Mouse (Mus musculus): ENCODE measurements around the gene Otub2.

GRCm38 (mm10) chr12:103373530-103374236 lies 14.8 kb upstream of the Otub2 start:
- TF ChIP-seq EP300 (IDR thresholded peaks at IDR 0.05; ENCODE audit: low read depth) (no peak), CTCF (IDR thresholded peaks at IDR 0.05; ENCODE audit: low read depth) (no peak)

Measured in heart, postnatal 0 days (tissue).